Mouse (Mus musculus) embryonic facial prominence, embryonic 12.5 days (tissue): ENCODE results near the gene Tardbp. TPM values are rescaled to one million over a fixed set of nuclear protein-coding genes. Genes with fewer than 3 reads are reported as not detected.

ENCODE experiments used
- ATAC-seq: fragments of 200-750 bp; cut with Nextera tagmentation; 2 replicates; pipeline ENCODE4 v1.8.0; 2017; ENCODE audit not compliant: insufficient number of reproducible peaks, insufficient read depth, low FRiP score, low TSS enrichment
- H3K27ac ChIP-seq: fragments of 300-500 bp; sonication (generic); 2 replicates; pipeline ENCODE4 v1.5.1; 2016; ENCODE audit warnings: mild to moderate bottlenecking
- H3K27me3 ChIP-seq: fragments of 300-500 bp; sonication (generic); 2 replicates; pipeline ENCODE4 v1.6.1; 2016; ENCODE audit warnings: mild to moderate bottlenecking, moderate library complexity
- H3K36me3 ChIP-seq: fragments of 300-500 bp; sonication (generic); 2 replicates; pipeline ENCODE4 v1.6.1; 2016; ENCODE audit warnings: mild to moderate bottlenecking
- H3K4me1 ChIP-seq: fragments of 300-500 bp; sonication (generic); 2 replicates; pipeline ENCODE4 v1.6.1; 2016
- H3K4me2 ChIP-seq: fragments of 300-500 bp; sonication (generic); replicated peaks from 2 replicates; pipeline ENCODE4 v1.6.1; 2016; ENCODE audit warnings: mild to moderate bottlenecking, moderate library complexity
- H3K4me3 ChIP-seq: fragments of 300-500 bp; sonication (generic); 2 replicates; pipeline ENCODE4 v1.5.1; 2016; ENCODE audit warnings: mild to moderate bottlenecking
- H3K9ac ChIP-seq: fragments of 300-500 bp; sonication (generic); 2 replicates; pipeline ENCODE4 v1.6.1; 2016; ENCODE audit warnings: mild to moderate bottlenecking, moderate library complexity
- H3K9me3 ChIP-seq: fragments of 300-500 bp; sonication (generic); 2 replicates; pipeline ENCODE4 v1.6.1; 2016; ENCODE audit warnings: mild to moderate bottlenecking, moderate library complexity
- WGBS: fragments of 180-500 bp; shearing (Covaris S2); methylation state at CpG from one replicate; pipeline ENCODE4 v1.1.7; 2016; 5-methylcytosine and 5-hydroxymethylcytosine counted together
- polyA plus RNA-seq: library from polyadenylated mRNA; unstranded; fragments of >200 nt; fragmentation: Nextera tagmentation; extraction: Ambion mirVana; gene quantifications from 2 replicates; pipeline ENCODE4 v1.2.1, GENCODE M21; 2016

Gene Tardbp
- polyA plus RNA-seq = 362 and 375 TPM in 2 replicates

DNA sequence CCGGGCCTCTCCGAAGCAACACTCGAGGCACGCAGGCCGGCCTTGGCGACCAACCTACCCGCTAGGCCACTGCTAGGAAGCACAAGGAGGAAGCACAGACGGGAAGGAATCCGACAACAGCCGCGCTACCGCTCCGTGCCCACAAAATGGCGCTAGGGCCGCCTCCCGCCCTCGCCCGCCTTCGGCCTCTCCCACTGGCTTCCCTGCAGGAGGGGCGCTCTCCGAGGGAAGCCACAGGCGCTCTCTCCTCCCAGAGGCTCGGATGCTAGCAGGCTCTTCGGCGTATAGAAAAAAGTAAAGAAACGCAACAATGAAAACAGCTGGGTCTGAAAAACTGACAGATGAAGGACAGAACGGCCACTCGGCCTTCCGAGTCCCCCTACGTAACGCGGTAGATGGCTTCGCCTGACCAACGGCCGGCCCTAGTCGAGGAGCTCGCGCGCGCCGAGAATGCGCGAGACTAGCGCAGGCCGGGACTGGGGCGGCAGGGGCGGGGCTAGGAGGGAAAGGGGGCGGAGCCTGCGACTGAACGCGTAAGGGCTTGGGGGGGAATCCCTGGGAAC lies at the start of gene Tardbp:
Gene Tardbp (minus strand): TSS at position 397 of the 563 bp plus-strand sequence.
- H3K4me1 ChIP-seq = peaks cover 10% of the 10 kb centered on the region
- no peaks in the 10 kb centered on the region for H3K27me3 ChIP-seq
- peak; percentile 93 for ATAC-seq
- WGBS = 1% methylated on average over 51 of the region's 51 CpGs
- H3K9me3 ChIP-seq = no peaks in the 10 kb centered on the region
- peak within 1 kb of the TSS; percentile 77 for H3K4me2 ChIP-seq
- H3K9ac ChIP-seq = peak within 1 kb of the TSS; percentile 100
- peaks cover 35% of the 10 kb centered on the region for H3K36me3 ChIP-seq
- H3K27ac ChIP-seq = peak within 1 kb of the TSS; percentile 97
- H3K4me3 ChIP-seq = peak within 1 kb of the TSS; percentile 98

DNA sequence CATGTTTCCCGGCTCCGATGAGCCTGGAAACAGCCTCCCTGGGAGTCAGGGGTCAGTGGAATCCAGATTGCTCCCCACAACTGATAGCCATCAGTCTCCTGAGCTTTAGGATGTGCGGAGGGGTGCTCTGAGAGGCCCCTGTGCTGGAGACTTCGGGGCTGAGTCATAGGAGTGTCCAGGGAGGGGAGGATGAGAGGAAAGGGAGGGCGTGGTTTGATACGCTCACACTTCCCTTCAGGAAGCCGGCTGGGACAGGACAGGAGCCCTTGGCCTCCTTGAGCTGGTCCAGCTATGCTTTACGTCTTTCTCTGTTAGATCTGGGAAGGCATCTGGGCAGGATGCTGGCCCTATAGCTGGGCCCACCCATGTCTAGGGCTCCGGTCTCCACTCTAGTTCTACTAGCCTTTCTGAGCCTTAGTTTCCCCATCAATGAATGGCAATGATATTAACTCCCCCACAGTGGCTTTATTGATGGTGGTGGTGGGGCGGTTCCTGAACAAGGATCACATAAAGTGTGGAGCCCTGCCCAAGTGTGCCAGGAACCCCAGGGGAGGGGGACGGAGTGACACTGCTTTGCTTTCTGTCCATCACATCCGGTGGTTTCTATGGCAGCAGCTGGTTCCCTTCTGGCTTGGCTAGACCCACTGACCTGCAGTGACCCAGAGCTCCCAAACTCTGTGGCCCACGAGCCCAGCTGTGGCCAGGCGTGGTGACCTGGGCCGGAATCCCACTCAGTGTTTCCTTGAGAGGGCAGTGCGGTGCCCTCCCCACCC lies 49.6 kb upstream of the Tardbp start:
- Histone ChIP-seq H3K36me3 (no peaks in the 10 kb centered on the region), H3K9me3 (no peaks in the 10 kb centered on the region), H3K4me1 (peaks cover 24% of the 10 kb centered on the region), H3K4me2 (no peak overlapping the region), H3K27me3 (peaks cover 2% of the 10 kb centered on the region; the same call in 1 of the 2 replicates), H3K4me3 (no peak overlapping the region), H3K9ac (no peak overlapping the region), H3K27ac (no peak overlapping the region)
- 42% methylated on average over 15 of the region's 16 CpGs for WGBS
- peak; percentile 23; the same call in 1 of the 2 replicates for ATAC-seq

DNA sequence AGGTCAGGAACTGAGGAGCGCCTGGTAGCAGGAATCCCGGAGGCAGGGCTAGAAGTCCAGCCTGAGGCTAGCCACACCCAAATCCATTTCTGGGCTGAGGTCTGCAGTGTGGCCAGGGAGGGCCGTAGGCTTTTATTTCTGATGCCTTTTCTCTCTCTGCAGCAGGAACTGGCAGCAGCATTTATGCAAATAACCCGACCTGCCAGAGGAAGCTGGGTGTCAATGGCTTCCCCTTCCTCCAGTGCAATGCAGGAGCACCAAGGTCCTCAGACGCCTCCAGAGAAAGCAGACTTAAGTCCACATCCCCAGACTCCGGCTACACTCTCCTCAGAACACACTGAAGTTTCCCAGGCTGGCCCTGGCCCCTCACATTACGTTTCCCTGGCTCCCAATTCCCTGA lies 48.2 kb upstream of the Tardbp start:
- Histone ChIP-seq H3K9ac (no peak overlapping the region), H3K27ac (no peak overlapping the region), H3K4me2 (no peak overlapping the region), H3K9me3 (no peaks in the 10 kb centered on the region), H3K4me3 (no peak overlapping the region), H3K36me3 (no peaks in the 10 kb centered on the region), H3K4me1 (peaks cover 27% of the 10 kb centered on the region), H3K27me3 (peaks cover 2% of the 10 kb centered on the region; the same call in 1 of the 2 replicates)
- WGBS = 42% methylated on average over 7 of the region's 7 CpGs
- ATAC-seq = no peak

DNA sequence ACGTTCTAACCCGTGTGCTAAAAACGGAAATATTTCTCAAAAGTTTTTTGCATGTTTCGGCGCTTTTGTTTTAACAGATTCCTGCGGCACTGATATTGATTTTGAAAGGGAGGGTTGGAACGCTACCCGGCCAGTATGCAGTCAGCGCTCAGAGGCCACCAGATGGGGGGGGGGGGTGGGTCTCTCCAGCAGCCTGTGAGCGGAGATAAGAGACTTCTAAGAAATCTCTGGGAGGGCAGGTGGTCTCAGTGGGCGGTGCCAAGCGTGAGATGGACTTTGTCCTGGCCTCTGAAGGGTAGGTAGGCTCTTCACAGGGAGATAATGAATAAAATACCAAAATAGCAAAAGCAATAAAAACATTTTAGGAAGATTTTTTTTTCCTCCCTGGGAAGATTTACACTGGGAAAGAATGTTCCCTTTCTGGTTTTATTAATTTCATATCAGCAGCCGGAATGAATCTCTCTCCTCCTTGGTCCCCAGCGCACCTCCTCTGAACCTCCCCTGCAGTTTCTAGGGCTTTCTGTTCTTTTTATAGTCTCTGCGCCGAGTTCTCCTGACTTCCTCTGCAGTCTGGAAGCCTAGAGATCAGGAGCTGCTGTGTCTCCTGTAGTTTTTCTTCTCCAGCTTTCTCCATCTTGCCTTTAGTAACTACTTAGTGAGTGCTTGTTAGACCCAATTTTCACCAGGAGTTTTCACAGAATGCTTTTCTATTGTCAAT lies 44.6 kb upstream of the Tardbp start:
- Histone ChIP-seq H3K9ac (no peak overlapping the region), H3K4me1 (peaks cover 16% of the 10 kb centered on the region), H3K4me3 (no peak overlapping the region), H3K27ac (no peak overlapping the region), H3K36me3 (no peaks in the 10 kb centered on the region), H3K4me2 (peak overlapping the region; percentile 25), H3K9me3 (no peaks in the 10 kb centered on the region), H3K27me3 (peaks cover 2% of the 10 kb centered on the region; the same call in 1 of the 2 replicates)
- WGBS = 51% methylated on average over 16 of the region's 16 CpGs
- no peak for ATAC-seq

DNA sequence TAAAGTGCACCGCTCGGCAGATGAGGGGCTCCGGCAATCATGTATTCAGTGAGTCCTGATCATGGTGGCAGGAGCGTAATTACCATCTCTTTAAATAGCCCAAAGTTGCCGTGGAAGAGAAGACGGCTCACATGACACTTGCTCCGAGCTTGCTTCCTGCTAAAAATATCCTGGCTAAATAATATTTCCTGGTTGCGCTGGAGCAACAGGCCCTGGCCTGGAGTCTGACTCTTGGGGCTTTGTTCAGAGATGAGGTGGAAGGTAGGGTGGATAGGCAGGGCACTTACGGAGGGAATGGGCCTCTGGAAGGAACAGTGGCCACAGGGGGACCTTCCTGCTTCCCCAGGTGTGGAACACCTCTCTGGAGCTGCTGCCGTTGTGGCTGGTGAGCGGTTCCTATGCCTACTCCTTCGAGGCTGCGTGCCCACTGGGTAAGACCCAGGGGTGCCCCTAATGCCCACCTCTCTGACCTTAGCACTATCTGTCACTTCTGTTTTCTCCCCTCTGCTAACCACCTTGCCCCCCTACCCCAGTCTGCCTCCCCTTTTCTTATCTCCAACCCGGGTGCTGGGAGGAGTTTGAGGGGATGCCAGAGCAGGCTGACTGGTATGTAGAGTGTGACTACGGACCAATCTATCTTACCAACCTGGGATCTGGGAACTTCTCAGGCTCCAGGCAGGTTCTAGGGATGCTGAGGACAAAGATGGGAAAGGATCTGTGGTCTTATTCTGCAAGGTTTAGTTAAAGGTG lies 40.4 kb upstream of the Tardbp start:
- Histone ChIP-seq H3K4me2 (no peak overlapping the region), H3K27me3 (0 out of 2 replicates have a peak, but pooled peaks cover 7% of the 10 kb centered on the region)

DNA sequence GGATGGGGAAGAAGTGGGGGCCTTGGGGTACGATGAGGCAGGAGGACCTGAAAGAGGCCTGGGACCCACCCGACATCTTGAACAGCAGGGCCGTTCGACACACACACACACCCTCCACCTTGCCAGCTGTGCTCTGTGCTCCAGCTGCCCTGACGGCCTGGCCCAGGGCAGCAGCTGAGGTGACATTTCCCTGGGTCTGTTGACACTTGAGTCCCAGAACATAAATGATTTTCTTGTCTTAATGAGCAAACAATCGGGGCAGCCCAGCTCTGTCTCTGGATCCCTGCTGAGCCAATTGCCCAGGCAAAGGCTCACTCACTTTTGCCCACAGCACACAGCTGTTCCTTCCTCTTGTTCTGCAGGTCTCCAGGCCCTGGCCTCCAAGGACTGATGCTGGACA lies 37.2 kb upstream of the Tardbp start:
- H3K27ac ChIP-seq = no peak overlapping the region
- ATAC-seq = no peak
- WGBS = 61% methylated on average over 6 of the region's 6 CpGs

More for the DNA sequence above, 40.4 kb upstream of the Tardbp start:
- WGBS = 78% methylated on average over 15 of the region's 15 CpGs
- H3K4me1 ChIP-seq = peaks cover 10% of the 10 kb centered on the region; the same call in 1 of the 2 replicates
- no peak overlapping the region for H3K27ac ChIP-seq
- no peak overlapping the region for H3K9ac ChIP-seq
- no peaks in the 10 kb centered on the region for H3K9me3 ChIP-seq
- H3K4me3 ChIP-seq = no peak overlapping the region
- H3K36me3 ChIP-seq = no peaks in the 10 kb centered on the region
- ATAC-seq = no peak

DNA sequence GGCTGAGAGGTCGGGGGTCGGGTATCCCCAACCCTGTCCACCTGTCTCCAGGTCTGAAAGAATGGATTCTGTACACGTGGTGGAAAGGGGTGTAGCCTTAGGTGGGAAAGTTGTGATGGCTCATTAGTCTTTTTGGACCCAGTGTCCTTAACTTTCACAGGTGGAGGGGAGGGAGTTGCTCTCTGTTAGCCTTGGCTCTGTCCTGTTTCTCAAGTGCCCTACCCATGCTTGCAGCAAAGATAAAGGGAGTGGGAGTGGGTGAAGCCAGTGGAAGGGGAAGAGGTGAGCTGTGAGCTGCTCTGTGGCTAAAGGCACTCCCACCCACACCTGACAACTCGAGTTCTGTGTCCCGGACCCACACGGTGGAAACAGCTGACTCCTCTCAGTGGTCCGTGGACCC lies 36.5 kb upstream of the Tardbp start:
- no peak for ATAC-seq
- 86% methylated on average over 7 of the region's 7 CpGs for WGBS
- H3K9me3 ChIP-seq = no peaks in the 10 kb centered on the region
- H3K4me3 ChIP-seq = no peak overlapping the region
- H3K27ac ChIP-seq = no peak overlapping the region
- H3K4me1 ChIP-seq = peaks cover 5% of the 10 kb centered on the region; the same call in 1 of the 2 replicates
- no peak overlapping the region for H3K4me2 ChIP-seq
- H3K9ac ChIP-seq = no peak overlapping the region
- H3K36me3 ChIP-seq = no peaks in the 10 kb centered on the region
- 0 out of 2 replicates have a peak, but pooled peaks cover 7% of the 10 kb centered on the region for H3K27me3 ChIP-seq

More for the DNA sequence above, 37.2 kb upstream of the Tardbp start:
- Histone ChIP-seq H3K4me2 (no peak overlapping the region), H3K9me3 (no peaks in the 10 kb centered on the region), H3K27me3 (0 out of 2 replicates have a peak, but pooled peaks cover 7% of the 10 kb centered on the region), H3K36me3 (no peaks in the 10 kb centered on the region), H3K9ac (no peak overlapping the region), H3K4me1 (peaks cover 5% of the 10 kb centered on the region; the same call in 1 of the 2 replicates), H3K4me3 (no peak overlapping the region)

DNA sequence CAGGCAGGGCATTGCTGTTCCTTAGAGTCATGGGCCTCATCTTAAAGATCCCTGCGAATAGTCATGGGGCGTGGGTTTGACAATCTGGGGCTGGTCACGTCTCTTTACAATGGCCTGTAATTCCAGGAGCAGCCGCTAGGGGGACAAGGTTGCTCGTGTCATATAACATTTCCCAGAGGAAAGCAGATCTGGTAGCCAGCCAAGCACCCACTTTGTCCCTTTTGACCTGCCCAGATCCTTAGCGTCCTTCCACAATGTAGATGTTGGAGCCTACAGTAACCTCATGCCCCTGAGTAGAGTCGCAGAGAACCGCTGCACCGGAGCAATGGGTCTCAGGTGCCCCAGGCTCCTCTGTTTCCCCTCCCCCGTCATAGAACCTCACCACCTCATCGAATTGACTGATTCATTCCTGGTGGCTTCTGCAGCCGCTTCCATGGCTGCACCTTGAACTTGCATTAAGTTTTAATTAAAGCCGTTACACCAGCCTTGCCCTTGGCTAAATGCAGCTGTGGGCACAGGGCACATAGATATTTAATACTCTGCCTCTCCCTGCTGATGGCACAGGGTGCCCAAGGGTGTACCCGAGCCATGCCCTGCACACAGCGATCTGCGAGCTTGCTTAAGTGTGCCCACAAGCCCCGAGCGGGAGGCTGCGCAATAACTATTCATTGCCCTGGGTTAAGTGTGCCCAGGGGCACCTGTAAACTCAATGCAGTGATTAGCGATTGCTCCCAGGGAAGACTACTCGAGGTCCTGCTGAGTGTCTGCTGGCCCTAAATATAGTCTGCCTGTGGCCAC lies 35.5 kb upstream of the Tardbp start:
- 33% methylated on average over 21 of the region's 21 CpGs for WGBS
- H3K4me3 ChIP-seq = no peak overlapping the region
- ATAC-seq = no peak; the same call in 1 of the 2 replicates
- H3K27me3 ChIP-seq = 0 out of 2 replicates have a peak, but pooled peaks cover 7% of the 10 kb centered on the region
- no peaks in the 10 kb centered on the region for H3K9me3 ChIP-seq
- peaks cover 5% of the 10 kb centered on the region; the same call in 1 of the 2 replicates for H3K4me1 ChIP-seq
- H3K27ac ChIP-seq = no peak overlapping the region
- no peaks in the 10 kb centered on the region for H3K36me3 ChIP-seq
- H3K9ac ChIP-seq = no peak overlapping the region
- 0 out of 2 replicates have a peak overlapping the region, but pooled peaks have one; percentile 26 for H3K4me2 ChIP-seq

DNA sequence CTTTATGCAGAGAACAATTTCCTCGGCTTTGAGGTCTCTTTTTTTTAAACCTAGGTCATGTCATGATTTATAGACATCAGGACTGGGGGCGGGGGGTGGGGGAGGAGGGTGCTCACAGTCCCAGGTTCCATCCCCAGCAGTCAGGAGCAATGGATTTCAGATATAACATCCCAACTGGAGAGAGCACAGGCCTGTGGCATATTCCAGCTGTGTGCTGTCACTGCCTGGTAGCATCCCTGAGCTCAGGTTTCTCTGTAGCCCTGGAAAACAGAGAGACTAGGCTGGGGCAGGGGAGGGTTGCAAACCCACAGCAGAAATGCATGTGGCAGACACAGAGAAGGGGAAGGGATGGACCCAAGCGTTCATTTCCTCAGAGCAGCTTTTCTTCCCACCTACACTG lies 33.4 kb upstream of the Tardbp start:
- Histone ChIP-seq H3K9me3 (no peaks in the 10 kb centered on the region), H3K4me1 (peaks cover 5% of the 10 kb centered on the region; the same call in 1 of the 2 replicates), H3K4me3 (no peak overlapping the region), H3K4me2 (no peak overlapping the region), H3K9ac (no peak overlapping the region), H3K27ac (no peak overlapping the region), H3K27me3 (peaks cover 7% of the 10 kb centered on the region; the same call in 1 of the 2 replicates), H3K36me3 (no peaks in the 10 kb centered on the region)
- WGBS = 57% methylated on average over 3 of the region's 3 CpGs
- ATAC-seq = no peak

DNA sequence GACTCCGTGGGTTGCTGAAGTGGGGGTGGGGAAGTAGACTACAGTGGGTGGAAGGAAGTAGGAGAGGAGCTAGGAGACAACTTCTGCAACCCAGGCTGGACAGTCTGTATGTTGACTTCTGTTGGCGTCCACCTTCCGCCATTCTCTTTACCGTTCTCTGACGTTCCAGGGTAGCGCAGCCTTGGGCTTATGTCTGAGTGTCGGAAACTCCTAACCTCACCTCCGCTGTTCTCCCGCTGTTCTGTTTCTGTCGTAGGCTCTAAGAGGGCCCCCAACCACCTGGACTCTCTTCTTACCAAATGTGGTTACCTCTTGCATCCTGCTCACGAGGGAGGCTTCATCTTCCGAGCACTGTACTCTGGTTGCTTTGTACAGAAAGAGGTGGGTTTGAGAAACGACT lies 31.0 kb upstream of the Tardbp start:
- Histone ChIP-seq H3K9ac (no peak overlapping the region), H3K36me3 (no peaks in the 10 kb centered on the region), H3K9me3 (no peaks in the 10 kb centered on the region), H3K27me3 (no peaks in the 10 kb centered on the region; the same call in 1 of the 2 replicates), H3K4me3 (no peak overlapping the region), H3K4me2 (no peak overlapping the region), H3K4me1 (peaks cover 5% of the 10 kb centered on the region; the same call in 1 of the 2 replicates), H3K27ac (no peak overlapping the region)
- no peak for ATAC-seq
- WGBS = 85% methylated on average over 13 of the region's 13 CpGs
